Mouse (Mus musculus): ENCODE data around the gene Tnf.
"Not testable (repeated sequence)": the region's sequence is repeated elsewhere in the genome, so short reads cannot be mapped to it uniquely, and the experiment has no call there.

Tnf gene

GRCm38 (mm10) chr17:35234090-35234489, 32.3 kb upstream of the Tnf start:
- DNase-seq (ENCODE audit: low spot score), result not testable (repeated sequence)

GRCm38 (mm10) chr17:35233114-35233980, 31.5 kb upstream of the Tnf start, which contains the start of gene Atp6v1g2:
Gene Atp6v1g2, plus strand, starts transcription at chr17:35233660.
- DNase-seq (ENCODE audit: low spot score), result no peak

GRCm38 (mm10) chr17:35232659-35233058, 30.9 kb upstream of the Tnf start:
- DNase-seq (ENCODE audit: low spot score), result no peak

- peak; percentile 86 for DNase-seq (ENCODE audit: low spot score)
Measured at GRCm38 (mm10) chr17:35232043-35232442, 30.2 kb upstream of the Tnf start.

GRCm38 (mm10) chr17:35231022-35231421, 29.2 kb upstream of the Tnf start:
- no peak for DNase-seq (ENCODE audit: low spot score)

GRCm38 (mm10) chr17:35226561-35227046, 24.8 kb upstream of the Tnf start:
- no peak for DNase-seq (ENCODE audit: low spot score)

- no peak for DNase-seq (ENCODE audit: low spot score)
Measured at GRCm38 (mm10) chr17:35225456-35225855, 23.6 kb upstream of the Tnf start.

- no peak for DNase-seq (ENCODE audit: low spot score)
Measured at GRCm38 (mm10) chr17:35224641-35225040, 22.8 kb upstream of the Tnf start.

GRCm38 (mm10) chr17:35222299-35222698, 20.5 kb upstream of the Tnf start:
- DNase-seq (ENCODE audit: low spot score), result no peak

- no peak for DNase-seq (ENCODE audit: low spot score)
Measured at GRCm38 (mm10) chr17:35220156-35220952, 18.5 kb upstream of the Tnf start, which contains the start of gene Gm16181. Gene Gm16181, plus strand, starts transcription at chr17:35220834.

- no peak for DNase-seq (ENCODE audit: low spot score)
Measured at GRCm38 (mm10) chr17:35219601-35220041, 17.8 kb upstream of the Tnf start.

- no peak for DNase-seq (ENCODE audit: low spot score)
Measured at GRCm38 (mm10) chr17:35218516-35219193, 16.8 kb upstream of the Tnf start.

- no peak for DNase-seq (ENCODE audit: low spot score)
Measured at GRCm38 (mm10) chr17:35213071-35213470, 11.3 kb upstream of the Tnf start.

GRCm38 (mm10) chr17:35210593-35210992, 8.8 kb upstream of the Tnf start:
- no peak for DNase-seq (ENCODE audit: low spot score)

- DNase-seq (ENCODE audit: low spot score), result no peak
Measured at GRCm38 (mm10) chr17:35209785-35210535, 8.2 kb upstream of the Tnf start.

- DNase-seq (ENCODE audit: low spot score), result no peak
Measured at GRCm38 (mm10) chr17:35205380-35205769, 3.6 kb upstream of the Tnf start.

GRCm38 (mm10) chr17:35204494-35205379, 2.9 kb upstream of the Tnf start, which contains the start of gene Lta:
Gene Lta, minus strand, starts transcription at chr17:35205351.
- DNase-seq (ENCODE audit: low spot score), result no peak

GRCm38 (mm10) chr17:35202442-35202841, 635 bp upstream of the Tnf start:
- DNase-seq (ENCODE audit: low spot score), result no peak

GRCm38 (mm10) chr17:35201128-35201527, 679 bp downstream of the Tnf start:
- DNase-seq (ENCODE audit: low spot score), result no peak

GRCm38 (mm10) chr17:35200398-35200797, 1.4 kb downstream of the Tnf start:
- no peak for DNase-seq (ENCODE audit: low spot score)
